ENCODE assay signal across 8 mouse cellular contexts in genomic region chrX:73673619-73673967, GRCm38 (mm10). TPM values are rescaled to one million over a fixed set of nuclear protein-coding genes. Genes with fewer than 3 reads are reported as not detected.
A peak's percentile ranks its signal among the peaks of the same experiment; 100 is the strongest.
DNase-seq lines count a peak whose midpoint lies in the region; ATAC-seq and TF ChIP-seq lines count a peak whose summit lies in the region.

No protein-coding gene starts in this region.

- no peaks in the 10 kb centered on the region for H3K27me3 ChIP-seq in lung, postnatal 0 days (replicated peaks; ENCODE audit: insufficient read depth, low read length)
- H3K27me3 ChIP-seq in forebrain, embryonic 12.5 days, result no peaks in the 10 kb centered on the region
- H3K27me3 ChIP-seq in limb, embryonic 11.5 days (ENCODE audit: control insufficient read depth, insufficient read depth, low read length), result 0 out of 2 replicates have a peak, but pooled peaks cover 2% of the 10 kb centered on the region

- no peak for DNase-seq in lung, postnatal 0 days (ENCODE audit: low spot score)
- no peak for DNase-seq in lung, adult 18-20 months
- peak; percentile 27 for DNase-seq in limb, embryonic 11.5 days (ENCODE audit: low spot score)
- DNase-seq in cerebellum, postnatal 4 days (ENCODE audit: low spot score in 2 of 2), result no peak
- DNase-seq in cerebellum, adult 18-20 months, result no peak
- no peak for DNase-seq in adrenal gland, postnatal 25 days

- peak overlapping the region; percentile 51 for H3K9ac ChIP-seq in lung, postnatal 0 days (replicated peaks; ENCODE audit: low read depth)
- peak overlapping the region; percentile 79 for H3K9ac ChIP-seq in forebrain, embryonic 12.5 days
- peak overlapping the region; percentile 61 for H3K9ac ChIP-seq in limb, embryonic 11.5 days (ENCODE audit: low read length)

- TF ChIP-seq EP300 in lung, postnatal 0 days (IDR thresholded peaks at IDR 0.05), result no peak

- peak overlapping the region; percentile 61 for H3K4me3 ChIP-seq in lung, postnatal 0 days (ENCODE audit: low read depth, low read length)
- H3K4me3 ChIP-seq in forebrain, embryonic 12.5 days (replicated peaks), result peak overlapping the region; percentile 63
- peak overlapping the region; percentile 47 for H3K4me3 ChIP-seq in limb, embryonic 11.5 days (ENCODE audit: low read depth, low read length)
- H3K4me3 ChIP-seq in olfactory bulb, adult 2 months (ENCODE audit: insufficient read depth, low read depth, low read length), result peak overlapping the region; percentile 79

- TF ChIP-seq POLR2A in olfactory bulb, adult 2 months (IDR thresholded peaks at IDR 0.05; ENCODE audit: insufficient read depth, low read depth, low read length), result no peak

- H3K27ac ChIP-seq in lung, postnatal 0 days (ENCODE audit: low read length), result no peak overlapping the region; the same call in 1 of the 2 replicates
- peak overlapping the region; percentile 77; the same call in 1 of the 2 replicates for H3K27ac ChIP-seq in forebrain, embryonic 12.5 days
- H3K27ac ChIP-seq in limb, embryonic 11.5 days (replicated peaks; ENCODE audit: low read depth, low read length), result no peak overlapping the region
- peak overlapping the region; percentile 47; the same call in 1 of the 2 replicates for H3K27ac ChIP-seq in olfactory bulb, adult 2 months (ENCODE audit: insufficient read depth, low read depth, low read length)

- ATAC-seq in lung, postnatal 0 days, result no peak
- peak; percentile 13; the same call in 1 of the 2 replicates for ATAC-seq in forebrain, embryonic 12.5 days (ENCODE audit: low FRiP score)
- no peak for ATAC-seq in limb, embryonic 11.5 days (ENCODE audit: insufficient number of reproducible peaks, low FRiP score, low TSS enrichment, low read depth)

- H3K4me1 ChIP-seq in lung, postnatal 0 days (ENCODE audit: insufficient read depth, low read depth, low read length), result no peaks in the 10 kb centered on the region
- peaks cover 17% of the 10 kb centered on the region for H3K4me1 ChIP-seq in forebrain, embryonic 12.5 days
- H3K4me1 ChIP-seq in limb, embryonic 11.5 days (ENCODE audit: control insufficient read depth, insufficient read depth, low read length), result no peaks in the 10 kb centered on the region
- peaks cover 15% of the 10 kb centered on the region for H3K4me1 ChIP-seq in olfactory bulb, adult 2 months (ENCODE audit: control insufficient read depth, insufficient read depth, low read length)

- no peaks in the 10 kb centered on the region for H3K9me3 ChIP-seq in lung, postnatal 0 days (ENCODE audit: low read length)
- H3K9me3 ChIP-seq in forebrain, embryonic 12.5 days, result no peaks in the 10 kb centered on the region
- H3K9me3 ChIP-seq in limb, embryonic 11.5 days (ENCODE audit: control insufficient read depth, low read length), result no peaks in the 10 kb centered on the region

- H3K36me3 ChIP-seq in lung, postnatal 0 days (ENCODE audit: insufficient read depth, low read length), result no peaks in the 10 kb centered on the region
- H3K36me3 ChIP-seq in forebrain, embryonic 12.5 days (replicated peaks), result peaks cover 14% of the 10 kb centered on the region
- H3K36me3 ChIP-seq in limb, embryonic 11.5 days (ENCODE audit: control insufficient read depth, insufficient read depth, low read length), result no peaks in the 10 kb centered on the region

- TF ChIP-seq CTCF in lung, postnatal 0 days (IDR thresholded peaks at IDR 0.05), result no peak
- TF ChIP-seq CTCF in olfactory bulb, adult 2 months (IDR thresholded peaks at IDR 0.05; ENCODE audit: insufficient read depth, low read depth, low read length), result no peak

- H3K4me2 ChIP-seq in lung, postnatal 0 days (replicated peaks; ENCODE audit: low read depth, low read length), result peak overlapping the region; percentile 74
- H3K4me2 ChIP-seq in forebrain, embryonic 12.5 days, result peak overlapping the region; percentile 63
- H3K4me2 ChIP-seq in limb, embryonic 11.5 days (ENCODE audit: low read depth, severe bottlenecking), result peak overlapping the region; percentile 66

- 5% methylated on average over 10 of the region's 42 CpGs for WGBS in lung, postnatal 0 days
- 22% methylated on average over 36 of the region's 42 CpGs for WGBS in forebrain, embryonic 12.5 days
- 25% methylated on average over 21 of the region's 42 CpGs for WGBS in limb, embryonic 11.5 days
- WGBS in olfactory bulb, adult 2 months, result 28% methylated on average over 42 of the region's 42 CpGs

RNA-seq across cellular contexts. Expression of gene Slc6a8, which starts 0.6 kb away (rescaled TPM):
- polyA plus RNA-seq in lung, postnatal 0 days (2015; fragmentation: Nextera tagmentation; extraction: Ambion mirVana), result 7.5 and 7.8 TPM in 2 replicates
- polyA plus RNA-seq in forebrain, embryonic 12.5 days (2016; fragmentation: Nextera tagmentation; extraction: Ambion mirVana), result 7.5 and 8.0 TPM in 2 replicates
- 7.7 and 8.3 TPM in 2 replicates for polyA plus RNA-seq in limb, embryonic 11.5 days (2014; fragmentation: Nextera tagmentation; extraction: Ambion mirVana)
- 112 TPM in 1 of 2 replicates, not detected in the other for polyA plus RNA-seq in olfactory bulb, adult 2 months (2012; ENCODE audit: insufficient read depth, insufficient read length, low replicate concordance, missing spikeins)
- 64.2 and 70.4 TPM in 2 replicates for total RNA-seq in adrenal gland, postnatal 25 days (2021)

RNA-seq across cellular contexts. Expression of gene Pnck, which starts 13.7 kb away (rescaled TPM):
- 3.9 and 5.5 TPM in 2 replicates for polyA plus RNA-seq in lung, postnatal 0 days (2015; fragmentation: Nextera tagmentation; extraction: Ambion mirVana)
- 31.2 and 32.1 TPM in 2 replicates for polyA plus RNA-seq in forebrain, embryonic 12.5 days (2016; fragmentation: Nextera tagmentation; extraction: Ambion mirVana)
- polyA plus RNA-seq in limb, embryonic 11.5 days (2014; fragmentation: Nextera tagmentation; extraction: Ambion mirVana), result 12.3 and 13.1 TPM in 2 replicates
- polyA plus RNA-seq in olfactory bulb, adult 2 months (2012; ENCODE audit: insufficient read depth, insufficient read length, low replicate concordance, missing spikeins), result not detected in 2 replicates
- 9.4 TPM in 2 replicates for total RNA-seq in adrenal gland, postnatal 25 days (2021)

RNA-seq across cellular contexts. Expression of gene Dusp9, which starts 34.4 kb away (rescaled TPM):
- 2.2 and 2.4 TPM in 2 replicates for polyA plus RNA-seq in lung, postnatal 0 days (2015; fragmentation: Nextera tagmentation; extraction: Ambion mirVana)
- 3.7 and 5.4 TPM in 2 replicates for polyA plus RNA-seq in forebrain, embryonic 12.5 days (2016; fragmentation: Nextera tagmentation; extraction: Ambion mirVana)
- 22.0 and 28.4 TPM in 2 replicates for polyA plus RNA-seq in limb, embryonic 11.5 days (2014; fragmentation: Nextera tagmentation; extraction: Ambion mirVana)
- polyA plus RNA-seq in olfactory bulb, adult 2 months (2012; ENCODE audit: insufficient read depth, insufficient read length, low replicate concordance, missing spikeins), result not detected in 2 replicates
- total RNA-seq in adrenal gland, postnatal 25 days (2021), result 0.33 and 0.88 TPM in 2 replicates

RNA-seq across cellular contexts. Expression of gene Bcap31, which starts 42.4 kb away (rescaled TPM):
- 321 and 324 TPM in 2 replicates for polyA plus RNA-seq in lung, postnatal 0 days (2015; fragmentation: Nextera tagmentation; extraction: Ambion mirVana)
- polyA plus RNA-seq in forebrain, embryonic 12.5 days (2016; fragmentation: Nextera tagmentation; extraction: Ambion mirVana), result 105 and 117 TPM in 2 replicates
- 162 and 164 TPM in 2 replicates for polyA plus RNA-seq in limb, embryonic 11.5 days (2014; fragmentation: Nextera tagmentation; extraction: Ambion mirVana)
- 255 TPM in 1 of 2 replicates, not detected in the other for polyA plus RNA-seq in olfactory bulb, adult 2 months (2012; ENCODE audit: insufficient read depth, insufficient read length, low replicate concordance, missing spikeins)
- total RNA-seq in adrenal gland, postnatal 25 days (2021), result 250 and 262 TPM in 2 replicates

RNA-seq across cellular contexts. Expression of gene Abcd1, which starts 42.8 kb away (rescaled TPM):
- polyA plus RNA-seq in lung, postnatal 0 days (2015; fragmentation: Nextera tagmentation; extraction: Ambion mirVana), result 34.7 and 35.7 TPM in 2 replicates
- polyA plus RNA-seq in forebrain, embryonic 12.5 days (2016; fragmentation: Nextera tagmentation; extraction: Ambion mirVana), result 9.2 and 10.4 TPM in 2 replicates
- polyA plus RNA-seq in limb, embryonic 11.5 days (2014; fragmentation: Nextera tagmentation; extraction: Ambion mirVana), result 8.5 and 10.0 TPM in 2 replicates
- not detected in 2 replicates for polyA plus RNA-seq in olfactory bulb, adult 2 months (2012; ENCODE audit: insufficient read depth, insufficient read length, low replicate concordance, missing spikeins)
- total RNA-seq in adrenal gland, postnatal 25 days (2021), result 29.7 and 37.0 TPM in 2 replicates

Comparison
In these comparisons a context has a peak if more than half of its experiments do, and no peak if none do; other contexts are left out.
1. H3K27ac ChIP-seq: peak in forebrain, embryonic 12.5 days (single experiment) and olfactory bulb, adult 2 months (single experiment); none in lung, postnatal 0 days (single experiment) and limb, embryonic 11.5 days (single experiment).
2. Peak in every context shown above with its lines, with median percentiles within 50 percentile points of each other: H3K4me2 ChIP-seq, H3K4me3 ChIP-seq and H3K9ac ChIP-seq.